Mouse (Mus musculus) 3134 (cell line): ENCODE data around the gene Nrxn1.

ENCODE experiments used
- DNase-seq: peaks from one replicate; pipeline ENCODE4 v3.0.0-alpha.2; 2011; ENCODE audit warnings: low spot score; ENCODE audit not compliant: insufficient read length; ENCODE audit errors: extremely low read depth

Gene Nrxn1

DNA sequence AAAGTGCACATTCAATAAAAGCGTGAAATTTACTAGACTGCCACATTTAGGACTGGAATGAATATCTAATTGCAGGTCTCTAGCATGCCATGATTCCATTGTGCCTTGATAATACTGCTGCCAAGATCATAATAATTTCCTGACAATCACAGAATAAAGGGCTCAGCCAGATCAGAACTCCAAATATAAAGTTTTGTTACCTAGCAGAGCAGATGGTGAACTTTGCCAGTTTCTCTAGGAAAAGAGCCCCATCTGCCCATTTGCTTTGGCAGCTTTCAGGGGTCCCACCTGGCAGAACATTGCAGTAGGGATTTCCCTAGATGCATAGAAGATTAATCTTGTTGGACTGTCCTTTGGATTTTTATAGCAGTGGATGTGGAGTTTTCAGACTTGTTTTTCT, 411.9 kb downstream of the Nrxn1 start:
- no peak for DNase-seq

DNA sequence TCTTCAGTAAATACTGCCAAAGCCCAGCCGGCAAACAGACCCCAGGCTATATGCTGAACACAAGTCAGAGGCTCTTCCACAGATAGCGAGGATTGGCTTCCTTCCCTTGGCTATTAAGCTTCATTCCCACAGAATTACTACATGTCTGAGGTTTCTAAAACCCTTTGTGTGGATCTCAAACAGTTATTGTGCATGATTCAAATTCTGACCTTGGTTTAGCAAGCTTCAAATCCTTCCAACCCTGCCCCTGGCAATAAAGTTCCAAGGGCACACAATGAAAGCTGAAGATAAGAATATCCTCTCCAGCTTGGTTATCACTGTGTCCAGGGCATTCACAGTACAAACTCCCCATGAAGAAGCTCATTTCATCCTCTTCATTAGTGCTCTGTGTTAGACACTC, 416.2 kb downstream of the Nrxn1 start:
- DNase-seq = no peak

DNA sequence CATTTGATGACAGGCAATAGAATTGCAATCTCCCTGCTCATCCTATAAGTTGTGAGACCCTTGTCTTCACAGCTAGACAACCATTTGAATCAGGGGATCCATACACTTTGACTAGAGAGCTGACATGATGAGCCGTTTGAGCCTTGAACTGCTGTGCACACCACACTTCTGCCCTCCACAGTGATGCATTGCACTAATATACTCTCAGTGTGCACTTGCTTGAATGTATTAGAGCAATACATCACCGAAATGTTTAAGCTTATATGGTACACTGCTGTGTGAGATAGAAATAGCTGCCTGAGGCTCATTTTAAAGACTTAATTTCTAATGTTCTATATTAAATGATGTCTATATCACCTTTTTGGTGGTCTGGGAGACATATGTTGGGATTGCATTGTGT, 430.6 kb downstream of the Nrxn1 start:
- no peak for DNase-seq

DNA sequence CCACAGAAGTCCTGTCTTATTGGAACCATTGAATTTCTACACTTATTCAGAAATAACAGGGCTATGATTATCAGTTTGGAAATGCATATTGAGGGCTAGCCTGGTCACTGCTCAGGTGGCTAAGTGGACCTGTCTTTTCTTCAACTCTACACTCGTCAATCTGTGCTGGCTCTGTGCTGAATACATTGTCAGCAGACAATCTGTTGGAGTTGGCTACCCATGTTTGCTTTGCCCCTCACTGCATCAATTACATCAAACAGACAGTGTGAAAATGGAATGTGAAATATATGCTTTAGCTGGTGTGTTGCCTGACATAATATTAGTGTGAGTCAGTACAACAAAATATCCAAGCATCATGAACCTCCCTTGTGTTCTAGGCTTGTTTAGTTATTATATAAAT, 438.4 kb downstream of the Nrxn1 start:
- no peak for DNase-seq

DNA sequence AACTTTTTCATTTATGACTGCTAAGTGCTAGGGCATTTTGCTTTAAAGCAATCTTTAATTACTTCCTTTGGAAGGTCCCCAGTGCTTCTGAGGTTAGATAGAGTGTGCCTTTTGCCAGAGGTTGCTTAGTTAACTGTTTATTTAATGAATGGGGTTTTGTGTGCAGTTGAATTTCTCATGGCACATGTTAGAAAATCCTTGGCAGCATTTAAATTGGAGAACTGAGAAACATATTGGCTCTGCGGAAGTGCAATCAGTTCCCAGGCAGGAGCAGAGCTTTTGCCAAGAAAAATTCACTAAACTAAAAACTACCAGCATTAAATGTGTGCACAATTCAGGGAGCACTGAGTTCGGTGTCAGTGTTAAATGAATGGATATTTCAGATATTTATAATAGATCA, 439.5 kb downstream of the Nrxn1 start:
- no peak for DNase-seq

DNA sequence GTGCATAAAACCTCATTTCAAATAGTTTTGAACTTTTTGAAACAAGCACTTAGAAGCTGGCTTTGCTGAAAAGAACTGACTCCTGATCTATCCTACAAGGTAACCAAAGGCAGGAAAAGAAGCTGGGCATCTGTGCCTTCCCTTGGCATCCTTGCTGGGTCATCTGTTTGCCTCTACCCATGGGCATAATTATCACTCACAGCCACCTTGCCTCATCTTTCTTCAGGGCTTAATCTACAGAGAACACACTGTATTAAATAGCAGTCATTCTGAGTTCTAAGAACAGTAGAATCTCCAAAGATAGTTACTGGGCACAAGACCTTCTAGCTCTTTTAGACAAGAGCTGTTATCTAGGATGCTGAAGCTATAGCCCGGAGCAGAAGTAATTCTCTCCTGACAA, 442.6 kb downstream of the Nrxn1 start:
- DNase-seq = no peak

DNA sequence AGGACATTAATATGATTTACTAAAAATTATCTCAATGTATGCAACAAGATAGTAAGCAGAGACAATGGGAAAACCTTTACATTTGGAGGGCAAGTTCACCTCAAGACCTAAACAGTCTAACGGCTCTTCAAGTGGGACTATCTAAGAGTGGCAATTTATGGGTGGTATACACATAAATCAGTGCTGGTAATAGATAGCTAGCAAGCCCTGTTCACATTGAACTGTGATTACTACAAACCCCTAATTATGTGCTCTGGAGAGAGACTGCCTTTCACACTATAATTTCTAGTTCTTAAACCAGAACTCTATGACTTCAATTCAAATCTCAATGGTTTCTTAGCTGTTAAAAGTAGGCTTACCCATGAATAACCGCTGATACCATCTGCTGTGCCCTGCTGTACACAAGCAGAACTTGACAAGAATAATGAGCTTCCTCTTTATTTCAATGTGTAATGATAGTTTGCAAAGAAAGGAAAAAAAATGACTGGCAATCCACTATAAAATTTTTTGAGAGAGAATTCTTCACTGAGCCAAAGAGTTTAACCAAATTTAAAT, 453.8 kb downstream of the Nrxn1 start:
- DNase-seq = no peak

DNA sequence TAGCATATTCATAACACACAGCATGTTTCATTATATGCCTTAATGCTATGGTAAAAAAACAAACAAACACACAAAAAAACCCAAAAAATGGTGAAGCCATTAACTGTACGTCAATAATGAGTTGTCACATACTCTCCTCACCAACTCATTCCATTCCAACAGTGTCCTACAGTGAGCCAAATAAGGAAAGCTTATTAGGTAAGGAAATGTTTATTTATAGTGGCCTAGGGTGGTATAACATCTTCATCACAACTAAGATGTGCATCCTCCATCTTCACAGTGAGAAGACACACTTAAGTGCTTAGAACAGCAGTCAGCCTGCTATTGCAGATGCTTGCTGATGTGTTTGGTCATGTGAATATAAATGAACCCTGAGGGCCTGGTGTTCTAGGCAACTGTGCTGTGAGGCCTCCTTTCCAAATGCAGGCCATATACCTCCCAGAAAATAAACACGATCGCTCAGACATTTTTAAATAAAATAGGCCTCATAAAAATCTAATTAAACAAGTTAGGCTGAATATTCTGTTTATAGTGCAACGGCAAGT, 454.6 kb downstream of the Nrxn1 start:
- DNase-seq = no peak

DNA sequence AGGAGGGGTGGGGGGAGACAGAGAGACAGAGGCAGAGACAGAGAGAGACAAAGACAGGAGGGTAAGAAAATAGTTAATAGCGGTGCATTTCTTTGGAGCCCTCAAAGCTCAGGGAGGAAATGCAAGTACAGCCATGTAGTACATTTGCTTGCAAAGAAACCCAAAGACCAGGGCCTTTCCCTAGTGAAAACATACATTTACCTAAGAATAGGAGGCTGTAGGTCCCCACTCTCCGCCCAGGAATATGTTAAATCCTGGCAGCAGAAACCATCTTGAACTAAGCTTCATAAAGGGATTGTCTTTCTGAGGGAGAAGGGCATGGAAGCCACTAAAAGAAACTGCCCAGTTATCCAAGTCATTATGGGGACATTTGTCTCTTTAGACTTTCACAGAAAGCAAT, 461.5 kb downstream of the Nrxn1 start:
- DNase-seq = no peak

DNA sequence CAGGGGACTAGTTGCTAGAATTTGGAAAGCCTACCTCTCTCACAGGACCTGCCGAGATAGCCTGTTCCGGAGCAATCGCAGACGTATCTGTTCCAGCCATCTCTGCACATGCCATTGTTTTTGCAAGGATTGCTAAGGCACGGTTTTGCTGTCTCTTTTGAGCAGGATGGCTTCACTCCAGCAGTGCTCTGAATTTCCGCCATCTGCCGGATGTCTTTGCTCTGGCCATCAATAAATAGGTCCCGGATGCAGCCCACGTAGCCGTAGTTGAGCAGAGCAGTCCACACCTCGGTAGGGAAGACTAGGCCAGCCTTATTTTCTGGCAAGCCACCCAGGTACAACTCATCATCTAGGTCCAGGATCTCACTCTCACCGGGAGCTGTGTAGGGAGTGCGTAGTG, 463.0 kb downstream of the Nrxn1 start:
- no peak for DNase-seq

DNA sequence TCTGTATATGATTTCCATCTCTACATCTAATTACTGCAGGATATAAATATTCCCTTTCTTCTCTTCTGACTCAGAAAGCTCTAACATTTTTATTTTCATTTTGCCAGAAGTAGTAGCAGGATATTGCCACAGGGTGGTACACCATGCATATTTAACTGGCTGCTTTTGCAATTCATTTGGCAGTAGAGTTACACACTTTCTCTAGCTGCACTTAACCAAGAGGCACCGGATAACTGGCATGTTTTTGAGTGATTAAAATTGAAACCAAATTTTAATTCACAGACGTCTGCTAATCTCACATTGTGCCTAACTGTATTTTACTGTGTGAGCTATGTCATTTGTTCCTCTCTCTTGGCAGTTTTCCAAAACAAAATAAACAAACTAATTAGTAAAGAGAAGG, 464.4 kb downstream of the Nrxn1 start:
- no peak for DNase-seq

DNA sequence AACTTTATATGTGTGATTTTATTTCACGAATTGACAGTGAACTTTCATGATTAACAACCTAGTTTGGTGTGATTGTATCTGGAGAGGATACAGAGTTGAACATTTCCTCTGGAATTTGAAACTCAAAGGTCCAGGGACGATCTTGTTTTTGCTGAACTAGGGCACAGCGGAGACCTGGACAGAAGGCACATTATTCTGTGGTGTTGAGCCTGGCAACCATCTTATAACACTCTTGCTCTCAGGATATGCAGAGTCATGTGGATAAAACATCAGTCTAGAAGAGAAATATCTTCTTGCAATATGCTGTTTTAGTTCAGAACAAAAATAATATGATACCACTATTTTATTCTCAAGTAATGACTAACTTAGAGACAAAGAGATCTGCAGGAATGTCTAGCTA, 464.9 kb downstream of the Nrxn1 start:
- DNase-seq = no peak

DNA sequence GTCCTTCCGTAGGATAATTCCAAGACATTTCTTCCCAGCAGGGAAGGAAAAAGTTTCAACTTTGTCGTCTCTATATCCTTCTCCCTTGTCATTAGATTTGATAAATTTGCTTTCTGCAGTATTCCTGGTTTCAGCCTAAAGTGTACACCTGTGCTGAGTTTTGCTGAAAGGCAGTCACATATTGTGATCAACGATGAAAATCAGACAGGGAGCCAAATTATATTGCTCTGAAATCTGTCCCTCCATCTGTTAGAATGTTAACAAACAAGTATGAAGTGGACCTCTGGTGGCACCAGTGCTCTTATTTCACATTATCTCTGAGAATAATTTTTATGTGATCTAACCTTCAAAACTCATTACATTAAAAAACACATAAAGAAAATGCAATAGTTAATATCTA, 465.5 kb downstream of the Nrxn1 start:
- DNase-seq = no peak

DNA sequence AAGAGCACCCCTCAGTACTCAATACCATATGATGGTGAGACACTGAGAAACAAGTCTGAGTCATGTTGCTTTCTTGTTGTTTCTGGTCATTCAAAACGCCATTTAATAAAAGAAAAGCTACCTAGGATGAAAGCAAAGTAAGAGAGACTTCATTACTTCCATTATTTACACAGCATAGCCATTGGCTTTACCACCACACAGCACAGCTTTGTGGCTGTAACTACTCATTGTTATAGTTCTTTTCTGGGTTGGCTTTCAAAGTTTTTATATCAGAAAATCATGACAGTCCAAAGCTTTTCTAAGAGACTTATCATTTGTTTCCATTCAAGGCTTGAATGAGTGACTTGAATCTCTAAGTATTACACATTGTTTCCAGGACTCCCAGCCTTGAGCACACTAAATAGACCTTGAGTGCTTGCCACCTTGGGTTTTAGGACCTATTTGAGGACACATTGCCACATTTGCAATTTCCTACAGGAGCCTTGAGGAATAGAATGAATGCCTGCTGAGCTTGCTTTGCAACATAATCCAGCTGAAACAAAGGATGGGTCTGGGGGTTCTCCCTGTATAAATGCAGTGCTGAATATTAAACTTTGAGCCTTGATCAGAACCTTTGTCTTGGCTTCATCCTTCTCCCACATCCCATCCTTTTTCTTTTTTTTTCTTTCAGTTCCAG, 468.1 kb downstream of the Nrxn1 start:
- DNase-seq = no peak

DNA sequence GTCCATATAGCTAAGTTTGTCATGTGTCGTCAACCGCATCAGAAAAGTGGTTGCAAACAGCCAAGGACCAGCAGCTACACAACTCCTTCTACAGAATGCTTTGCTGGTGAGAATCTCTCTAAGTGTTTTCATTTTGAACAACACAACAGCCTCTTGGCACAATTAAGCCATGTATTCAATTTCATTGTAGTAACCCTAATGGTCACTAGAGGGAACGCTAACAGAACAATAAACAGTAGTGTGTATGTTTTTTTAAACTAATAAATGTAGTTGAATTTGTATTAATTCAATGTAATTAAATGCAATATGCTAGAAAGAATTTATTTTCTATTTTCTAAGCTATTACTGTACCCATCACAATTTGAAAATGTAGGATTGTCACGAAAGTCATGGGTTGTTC, 471.0 kb downstream of the Nrxn1 start:
- no peak for DNase-seq

DNA sequence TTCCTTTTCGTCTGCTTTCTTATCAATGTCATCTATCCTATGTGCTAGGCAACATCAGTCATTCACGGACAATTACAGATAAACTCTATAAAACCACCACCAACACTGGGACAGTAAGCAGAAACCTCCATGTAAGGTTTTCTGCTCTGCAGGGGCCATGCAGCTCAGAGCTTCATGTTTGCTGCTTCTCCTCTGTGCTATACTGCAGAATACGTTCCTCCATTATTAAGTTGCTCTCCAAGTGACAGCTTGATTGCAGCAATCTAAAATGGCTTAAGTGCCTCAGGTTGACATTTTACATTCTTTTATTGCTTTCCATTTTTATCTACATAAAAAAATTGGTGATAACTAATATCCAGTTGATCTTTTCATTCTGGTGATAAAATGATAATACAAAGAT, 477.9 kb downstream of the Nrxn1 start:
- no peak for DNase-seq

DNA sequence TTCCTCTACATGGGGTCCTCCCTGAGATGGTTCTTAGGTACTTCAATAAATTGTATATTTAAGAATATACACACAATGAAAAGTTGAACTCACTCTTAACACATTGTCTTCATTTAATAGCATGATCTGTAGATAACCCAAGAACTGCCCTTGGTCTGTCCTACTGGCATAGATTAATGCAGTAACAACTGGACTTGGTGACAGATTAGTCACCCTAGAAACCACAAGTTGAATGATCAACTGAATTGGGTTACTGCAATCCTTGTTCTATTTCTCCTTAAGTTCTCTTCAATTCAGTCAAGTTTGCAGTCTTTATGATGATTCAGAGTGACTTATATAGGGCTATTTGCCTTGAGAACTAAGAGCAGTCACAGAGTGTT, 485.5 kb downstream of the Nrxn1 start:
- DNase-seq = peak; percentile 16

DNA sequence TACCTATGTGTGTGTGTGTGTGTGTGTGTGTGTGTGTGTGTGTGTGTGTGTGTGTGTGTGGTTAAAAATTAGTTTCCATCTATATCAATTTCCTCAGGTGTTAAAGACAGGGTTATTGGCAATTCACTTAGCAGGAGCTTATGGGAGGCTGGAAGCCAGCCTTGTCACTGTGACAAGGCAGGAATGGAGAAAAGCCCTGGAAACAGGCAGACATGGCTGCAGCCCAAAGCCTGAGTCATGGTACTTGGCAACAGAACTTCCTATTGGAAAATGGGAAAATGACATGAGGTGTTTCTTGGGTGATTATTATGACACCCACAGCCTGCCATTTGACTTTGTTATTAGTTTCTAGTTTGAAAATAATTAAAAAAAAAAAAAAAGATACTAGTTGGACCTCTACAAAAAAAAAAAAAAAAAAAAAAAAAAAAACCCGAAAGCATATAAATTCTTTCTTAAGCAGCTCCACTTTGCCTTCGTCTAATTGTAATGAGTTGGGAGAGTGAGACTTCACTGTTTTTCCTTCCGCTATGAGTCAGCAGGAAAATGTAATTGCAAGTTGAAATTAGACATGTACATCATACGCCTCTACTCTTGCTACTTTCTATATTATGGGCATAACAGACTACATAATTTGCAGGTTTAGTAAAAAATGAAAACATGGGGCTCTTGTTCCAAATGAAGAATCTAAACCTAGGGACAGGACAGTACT, 486.0 kb downstream of the Nrxn1 start:
- peak; percentile 56 for DNase-seq

DNA sequence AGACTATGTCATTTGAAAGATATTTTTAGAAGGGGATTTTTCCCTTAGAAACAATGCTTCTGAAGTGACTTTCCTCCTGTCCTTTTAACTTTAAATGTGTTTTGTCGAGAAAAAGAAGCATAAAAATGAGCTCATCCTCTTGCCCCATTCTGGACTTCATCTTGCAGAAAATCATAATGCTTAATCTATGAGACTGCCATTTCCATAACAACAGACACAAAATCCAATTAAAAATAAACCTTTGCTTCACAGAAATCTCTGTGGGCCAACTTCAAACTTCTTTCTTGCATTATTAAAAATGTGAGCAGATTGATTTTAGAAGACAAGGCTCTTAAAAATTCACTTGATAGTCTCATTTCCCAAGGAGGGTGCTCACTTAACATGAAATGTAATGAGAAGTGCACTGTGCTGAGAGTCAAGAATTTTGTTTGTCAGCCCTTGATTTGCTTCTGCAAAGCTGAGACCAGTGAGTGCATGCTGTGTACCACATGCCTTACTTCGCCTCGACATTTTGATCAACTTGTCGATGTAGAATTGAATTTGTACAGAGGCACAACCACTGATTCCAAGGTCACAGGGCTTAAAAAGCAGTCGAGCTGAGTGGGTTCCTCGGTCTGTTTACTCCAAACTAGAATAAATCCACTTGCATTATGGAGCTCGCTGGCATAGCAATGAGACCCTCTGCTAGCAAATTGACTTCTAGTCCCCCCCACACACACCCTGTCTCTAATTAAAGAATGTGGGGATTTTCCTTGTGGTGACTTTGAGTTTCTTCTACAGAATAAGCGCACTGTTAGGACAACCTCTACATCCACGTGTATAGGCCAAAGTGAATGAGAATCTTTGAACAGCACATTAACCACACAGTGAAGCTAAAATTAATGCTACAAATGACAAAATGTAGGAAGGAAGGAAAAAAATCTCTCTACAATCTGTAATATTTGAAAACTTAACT, 493.0 kb downstream of the Nrxn1 start:
- no peak for DNase-seq

DNA sequence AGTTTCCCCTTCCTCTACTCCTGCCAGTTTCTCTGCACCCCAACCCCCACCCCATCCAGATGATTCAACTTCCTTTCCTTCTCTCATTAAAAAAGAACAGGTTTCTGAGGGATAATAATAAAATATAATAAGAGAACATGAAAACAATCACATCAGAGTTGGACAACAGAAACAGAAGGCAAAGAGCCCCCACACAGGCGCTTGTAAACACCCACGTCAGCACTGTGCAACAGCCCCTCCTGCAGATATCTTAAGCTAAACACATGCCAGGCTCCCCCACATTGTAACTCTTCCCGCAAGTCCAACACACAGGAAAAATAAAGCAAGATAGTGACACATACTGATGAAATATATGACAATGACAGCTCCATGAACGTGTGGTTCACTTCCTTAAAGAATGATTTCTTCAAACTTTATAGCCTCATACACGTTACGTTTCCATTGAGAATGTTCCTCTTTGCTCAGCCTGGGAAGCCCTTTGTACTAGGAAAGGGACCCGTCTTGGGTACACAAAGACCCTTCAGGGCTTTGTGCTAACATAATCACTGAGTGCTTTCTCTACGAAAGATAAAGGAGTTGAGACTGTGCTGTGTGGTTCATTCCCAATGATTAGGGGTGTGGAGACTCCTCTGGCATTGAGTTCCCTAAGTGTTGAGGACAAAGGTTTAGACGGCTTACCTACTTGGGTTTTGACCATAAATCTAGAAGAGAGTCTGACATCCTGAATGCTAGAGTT, 497.9 kb downstream of the Nrxn1 start:
- DNase-seq = no peak
